8 mouse cellular contexts compared by ENCODE assay signal in genomic region chr2:170205591-170206441, GRCm38 (mm10). TPM values are rescaled to one million over a fixed set of nuclear protein-coding genes. Genes with fewer than 3 reads are reported as not detected.
DNase-seq lines count a peak whose midpoint lies in the region; ATAC-seq and TF ChIP-seq lines count a peak whose summit lies in the region.

No protein-coding gene starts in this region.

- H3K27me3 ChIP-seq in spleen, adult 2 months (ENCODE audit: control insufficient read depth, insufficient read depth, low read length) = no peaks in the 10 kb centered on the region
- H3K27me3 ChIP-seq in forebrain, embryonic 10.5 days (ENCODE audit: poor library complexity, severe bottlenecking) = peaks cover 12% of the 10 kb centered on the region; the same call in 1 of the 2 replicates

- peak in 1 of 2 experiments; percentile 59 for DNase-seq in spleen, adult 2 months (ENCODE audit: low read depth in 1 of 2, low spot score in 2 of 2)
- DNase-seq in spleen, adult 12 weeks (ENCODE audit: low spot score) = no peak
- peak; percentile 28 for DNase-seq in forebrain, embryonic 10.5 days (ENCODE audit: extremely low spot score, low spot score)
- peak; percentile 64 for DNase-seq in lung, postnatal 10 days
- DNase-seq in spleen, postnatal 4 days (ENCODE audit: low spot score in 2 of 2) = peak; percentile 54 to 73
- DNase-seq in layer of hippocampus, postnatal 25 days (ENCODE audit: extremely low spot score in 1 of 2, low spot score in 1 of 2) = no peak
- DNase-seq in left cerebral cortex, adult 8-10 months (ENCODE audit: low spot score in 2 of 2) = no peak

- no peaks in the 10 kb centered on the region for H3K9me3 ChIP-seq in forebrain, embryonic 10.5 days

- 1% methylated on average over 17 of the region's 17 CpGs for WGBS in spleen, adult 2 months
- under 1% methylated on average over 17 of the region's 17 CpGs for WGBS in forebrain, embryonic 10.5 days

- no peak for TF ChIP-seq CTCF in spleen, adult 2 months (IDR thresholded peaks at IDR 0.05; ENCODE audit: extremely low read depth, insufficient read depth, insufficient read length, insufficient replicate concordance)

- H3K4me3 ChIP-seq in spleen, adult 2 months (ENCODE audit: extremely low read depth, insufficient read depth, insufficient read length) = peak overlapping the region; percentile 54; the same call in 1 of the 2 replicates
- peak overlapping the region; percentile 53 for H3K4me3 ChIP-seq in forebrain, embryonic 10.5 days

- no peaks in the 10 kb centered on the region for H3K36me3 ChIP-seq in spleen, adult 2 months (ENCODE audit: control insufficient read depth, insufficient read depth, low read length)
- H3K36me3 ChIP-seq in forebrain, embryonic 10.5 days (replicated peaks) = no peaks in the 10 kb centered on the region

- H3K27ac ChIP-seq in spleen, adult 2 months (ENCODE audit: insufficient read depth, low read length) = peak overlapping the region; percentile 95
- peak overlapping the region; percentile 84 for H3K27ac ChIP-seq in forebrain, embryonic 10.5 days

- peaks cover 10% of the 10 kb centered on the region; the same call in 1 of the 2 replicates for H3K4me1 ChIP-seq in spleen, adult 2 months (ENCODE audit: control insufficient read depth, insufficient read depth, insufficient read length)
- H3K4me1 ChIP-seq in forebrain, embryonic 10.5 days = peaks cover 37% of the 10 kb centered on the region

- no peak for TF ChIP-seq POLR2A in spleen, adult 2 months (IDR thresholded peaks at IDR 0.05; ENCODE audit: low read depth, low read length)

- peak; percentile 76 for ATAC-seq in inflammation-experienced regulatory T-cells, adult 6 months

RNA-seq across cellular contexts. Expression of gene Zfp217, which starts 57.9 kb away (rescaled TPM):
- 20.6 and 22.3 TPM in 2 replicates for polyA plus RNA-seq in spleen, adult 2 months (2012; rRNA removed)
- 3.4 and 4.1 TPM in 2 replicates for polyA plus RNA-seq in forebrain, embryonic 10.5 days (2016; fragmentation: Nextera tagmentation; extraction: Ambion mirVana)
- 10 to 100 TPM in 1 of 3 experiments, 1 to 10 TPM in 2; 8.6 to 11.1 (median 8.6) TPM for polyA plus RNA-seq in inflammation-experienced regulatory T-cells, adult 6 months (2017; shearing (Covaris generic))
- 1 to 10 TPM; 2.6 to 5.4 TPM for total RNA-seq in layer of hippocampus, postnatal 25 days (2021)
- 1 to 10 TPM; 2.5 to 4.4 (median 3.3) TPM for total RNA-seq in left cerebral cortex, adult 8-10 months (2022)

Comparison
In these comparisons a context has a peak if more than half of its experiments do, and no peak if none do; other contexts are left out.
1. DNase-seq: peak in forebrain, embryonic 10.5 days (single experiment), lung, postnatal 10 days (single experiment) and spleen, postnatal 4 days (2 of 2); none in spleen, adult 12 weeks (single experiment), layer of hippocampus, postnatal 25 days (0 of 2) and left cerebral cortex, adult 8-10 months (0 of 2).